9 mouse cellular contexts compared by ENCODE assay signal in genomic region chr11:101641710-101642642, GRCm38 (mm10). TPM values are rescaled to one million over a fixed set of nuclear protein-coding genes. Genes with fewer than 3 reads are reported as not detected.
A peak's percentile ranks its signal among the peaks of the same experiment; 100 is the strongest.
DNase-seq lines count a peak whose midpoint lies in the region; ATAC-seq and TF ChIP-seq lines count a peak whose summit lies in the region.
"Not testable (repeated sequence)": the region's sequence is repeated elsewhere in the genome, so short reads cannot be mapped to it uniquely, and the experiment has no call there.
"Had no signal": no experiment of that assay in that cellular context is flagged by ENCODE, and none has a peak within 500 bp of the region (broad histone marks: within the 10 kb centered on the region; RNA-seq: fewer than 3 reads in every experiment).

No protein-coding gene starts in this region.

- peak; percentile 97 for DNase-seq in R1 (ENCODE audit: low read depth, low spot score)
- DNase-seq in cerebellum, postnatal 14 days, result peak; percentile 47 to 54
- DNase-seq in forebrain, postnatal 0 days, result peak; percentile 65
- DNase-seq in hindbrain, embryonic 14.5 days (ENCODE audit: low spot score), result peak; percentile 57
- DNase-seq in layer of hippocampus, postnatal 14 days (ENCODE audit: low spot score in 2 of 2), result peak; percentile 39 to 50
- peak; percentile 73 for DNase-seq in lung, postnatal 0 days (ENCODE audit: low spot score)
- peak; percentile 14 to 21 for DNase-seq in thymus, postnatal 36 days

- not testable (repeated sequence) for H3K27me3 ChIP-seq in forebrain, postnatal 0 days (ENCODE audit: insufficient read depth, low read length); hindbrain, embryonic 14.5 days (ENCODE audit: control insufficient read depth, insufficient read depth, low read length); lung, postnatal 0 days (replicated peaks; ENCODE audit: insufficient read depth, low read length); neural tube, embryonic 14.5 days (ENCODE audit: control insufficient read depth, insufficient read depth, low read length)

- peak; percentile 77 for ATAC-seq in forebrain, postnatal 0 days
- ATAC-seq in hindbrain, embryonic 14.5 days (ENCODE audit: low FRiP score), result peak; percentile 82
- ATAC-seq in lung, postnatal 0 days, result peak; percentile 71
- peak; percentile 77 for ATAC-seq in neural tube, embryonic 14.5 days (ENCODE audit: low read depth)

- H3K36me3 ChIP-seq in forebrain, postnatal 0 days (ENCODE audit: insufficient read depth); hindbrain, embryonic 14.5 days (replicated peaks; ENCODE audit: control insufficient read depth, insufficient read depth); lung, postnatal 0 days (ENCODE audit: insufficient read depth, low read length); neural tube, embryonic 14.5 days (ENCODE audit: control insufficient read depth, insufficient read depth, low read length): not testable (repeated sequence)

- not testable (repeated sequence) for TF ChIP-seq CTCF in forebrain, postnatal 0 days (IDR thresholded peaks at IDR 0.05; ENCODE audit: low read depth); lung, postnatal 0 days (IDR thresholded peaks at IDR 0.05)

- not testable (repeated sequence) for H3K4me3 ChIP-seq in forebrain, postnatal 0 days (ENCODE audit: low read depth, low read length); hindbrain, embryonic 14.5 days (replicated peaks; ENCODE audit: low read length); lung, postnatal 0 days (ENCODE audit: low read depth, low read length)
- H3K4me3 ChIP-seq in neural tube, embryonic 14.5 days (ENCODE audit: low read depth, low read length), result 0 out of 2 replicates have a peak overlapping the region, but pooled peaks have one; percentile 25

- peak overlapping the region; percentile 48 for H3K4me2 ChIP-seq in forebrain, postnatal 0 days (ENCODE audit: low read depth)
- peak overlapping the region; percentile 52 for H3K4me2 ChIP-seq in hindbrain, embryonic 14.5 days (replicated peaks)
- H3K4me2 ChIP-seq in lung, postnatal 0 days (replicated peaks; ENCODE audit: low read depth, low read length), result peak overlapping the region; percentile 38; the same call in 1 of the 2 replicates
- not testable (repeated sequence) for H3K4me2 ChIP-seq in neural tube, embryonic 14.5 days (ENCODE audit: low read depth, low read length)

- not testable (repeated sequence) for H3K9me3 ChIP-seq in forebrain, postnatal 0 days (ENCODE audit: low read length); hindbrain, embryonic 14.5 days (ENCODE audit: control insufficient read depth, low read length); lung, postnatal 0 days (ENCODE audit: low read length); neural tube, embryonic 14.5 days (ENCODE audit: control insufficient read depth, low read length)

- 5% methylated on average over 13 of the region's 26 CpGs for WGBS in forebrain, postnatal 0 days
- WGBS in hindbrain, embryonic 14.5 days, result 6% methylated on average over 13 of the region's 26 CpGs
- 3% methylated on average over 12 of the region's 26 CpGs for WGBS in lung, postnatal 0 days
- WGBS in neural tube, embryonic 14.5 days, result 8% methylated on average over 13 of the region's 26 CpGs

- TF ChIP-seq EP300 in lung, postnatal 0 days (IDR thresholded peaks at IDR 0.05), result not testable (repeated sequence)

- not testable (repeated sequence) for H3K4me1 ChIP-seq in forebrain, postnatal 0 days (ENCODE audit: insufficient read depth); hindbrain, embryonic 14.5 days (replicated peaks; ENCODE audit: control insufficient read depth, insufficient read depth, low read length); lung, postnatal 0 days (ENCODE audit: insufficient read depth, low read depth, low read length); neural tube, embryonic 14.5 days (ENCODE audit: control insufficient read depth, insufficient read depth, low read length)

- peak overlapping the region; percentile 82; the same call in 1 of the 2 replicates for H3K27ac ChIP-seq in forebrain, postnatal 0 days (ENCODE audit: low read depth, low read length)
- H3K27ac ChIP-seq in hindbrain, embryonic 14.5 days, result peak overlapping the region; percentile 92
- 0 out of 2 replicates have a peak overlapping the region, but pooled peaks have one; percentile 54 for H3K27ac ChIP-seq in lung, postnatal 0 days (ENCODE audit: low read length)
- H3K27ac ChIP-seq in neural tube, embryonic 14.5 days (ENCODE audit: low read depth, low read length), result peak overlapping the region; percentile 82; the same call in 1 of the 2 replicates

- peak overlapping the region; percentile 63 for H3K9ac ChIP-seq in forebrain, postnatal 0 days
- peak overlapping the region; percentile 56 for H3K9ac ChIP-seq in hindbrain, embryonic 14.5 days
- 0 out of 2 replicates have a peak overlapping the region, but pooled peaks have one; percentile 43 for H3K9ac ChIP-seq in lung, postnatal 0 days (replicated peaks; ENCODE audit: low read depth)
- peak overlapping the region; percentile 42; the same call in 1 of the 2 replicates for H3K9ac ChIP-seq in neural tube, embryonic 14.5 days (replicated peaks; ENCODE audit: low read depth, low read length)

RNA-seq across cellular contexts. Expression of gene Rdm1, which starts 15.0 kb away (rescaled TPM):
- 4.4 and 5.2 TPM in 2 replicates for total RNA-seq in forebrain, postnatal 0 days (2014; rRNA removed)
- 8.6 and 9.0 TPM in 2 replicates for polyA plus RNA-seq in forebrain, postnatal 0 days (2015; fragmentation: Nextera tagmentation; extraction: Ambion mirVana)
- 13.7 and 16.6 TPM in 2 replicates for polyA plus RNA-seq in hindbrain, embryonic 14.5 days (2014; fragmentation: Nextera tagmentation; extraction: Ambion mirVana)
- total RNA-seq in layer of hippocampus, postnatal 14 days (2021), result 1 to 10 TPM; 4.7 to 6.3 TPM
- 20.1 and 34.1 TPM in 2 replicates for polyA plus RNA-seq in lung, postnatal 0 days (2015; fragmentation: Nextera tagmentation; extraction: Ambion mirVana)
- polyA plus RNA-seq in neural tube, embryonic 14.5 days (2014; fragmentation: Nextera tagmentation; extraction: Ambion mirVana), result 9.4 and 11.1 TPM in 2 replicates

RNA-seq across cellular contexts. Expression of gene Arl4d, which starts 23.4 kb away (rescaled TPM):
- 22.5 and 28.3 TPM in 2 replicates for total RNA-seq in forebrain, postnatal 0 days (2014; rRNA removed)
- polyA plus RNA-seq in forebrain, postnatal 0 days (2015; fragmentation: Nextera tagmentation; extraction: Ambion mirVana), result 13.4 and 15.7 TPM in 2 replicates
- polyA plus RNA-seq in hindbrain, embryonic 14.5 days (2014; fragmentation: Nextera tagmentation; extraction: Ambion mirVana), result 5.6 and 5.9 TPM in 2 replicates
- 10 to 100 TPM; 12.6 to 14.2 TPM for total RNA-seq in layer of hippocampus, postnatal 14 days (2021)
- polyA plus RNA-seq in lung, postnatal 0 days (2015; fragmentation: Nextera tagmentation; extraction: Ambion mirVana), result 25.2 and 33.1 TPM in 2 replicates
- 6.0 and 7.5 TPM in 2 replicates for polyA plus RNA-seq in neural tube, embryonic 14.5 days (2014; fragmentation: Nextera tagmentation; extraction: Ambion mirVana)

RNA-seq across cellular contexts. Expression of gene Gm11634, which starts 42.9 kb away (rescaled TPM):
- total RNA-seq in forebrain, postnatal 0 days (2014; rRNA removed), result not detected in 2 replicates
- polyA plus RNA-seq in forebrain, postnatal 0 days (2015; fragmentation: Nextera tagmentation; extraction: Ambion mirVana), result not detected in 2 replicates
- polyA plus RNA-seq in hindbrain, embryonic 14.5 days (2014; fragmentation: Nextera tagmentation; extraction: Ambion mirVana), result not detected in 2 replicates
- not detected for total RNA-seq in layer of hippocampus, postnatal 14 days (2021)
- polyA plus RNA-seq in lung, postnatal 0 days (2015; fragmentation: Nextera tagmentation; extraction: Ambion mirVana), result not detected in 2 replicates
- not detected in 2 replicates for polyA plus RNA-seq in neural tube, embryonic 14.5 days (2014; fragmentation: Nextera tagmentation; extraction: Ambion mirVana)
- polyA plus RNA-seq: erythroblast, embryonic 14.5 days had no signal

RNA-seq across cellular contexts. Expression of gene Tmem106a, which starts 59.9 kb away (rescaled TPM):
- total RNA-seq in forebrain, postnatal 0 days (2014; rRNA removed), result 0.77 and 3.5 TPM in 2 replicates
- 2.5 and 3.4 TPM in 2 replicates for polyA plus RNA-seq in forebrain, postnatal 0 days (2015; fragmentation: Nextera tagmentation; extraction: Ambion mirVana)
- 4.7 and 4.8 TPM in 2 replicates for polyA plus RNA-seq in hindbrain, embryonic 14.5 days (2014; fragmentation: Nextera tagmentation; extraction: Ambion mirVana)
- 1 to 10 TPM; 2.0 to 4.1 TPM for total RNA-seq in layer of hippocampus, postnatal 14 days (2021)
- polyA plus RNA-seq in lung, postnatal 0 days (2015; fragmentation: Nextera tagmentation; extraction: Ambion mirVana), result 7.6 TPM in 2 replicates
- 3.6 and 3.9 TPM in 2 replicates for polyA plus RNA-seq in neural tube, embryonic 14.5 days (2014; fragmentation: Nextera tagmentation; extraction: Ambion mirVana)

Comparison
In these comparisons a context has a peak if more than half of its experiments do, and no peak if none do; other contexts are left out.
1. DNase-seq: peak in every context shown above with its lines; median percentile 97 in R1; 73 in lung, postnatal 0 days; 65 in forebrain, postnatal 0 days; 57 in hindbrain, embryonic 14.5 days; 50 in cerebellum, postnatal 14 days; 44 in layer of hippocampus, postnatal 14 days; 18 in thymus, postnatal 36 days.